ENCODE assay signal across 8 mouse cellular contexts in genomic region chr14:118089215-118089805, GRCm38 (mm10). TPM values are rescaled to one million over a fixed set of nuclear protein-coding genes. Genes with fewer than 3 reads are reported as not detected.
DNase-seq lines count a peak whose midpoint lies in the region; ATAC-seq and TF ChIP-seq lines count a peak whose summit lies in the region.

No protein-coding gene starts in this region.

- peak; percentile 85 for DNase-seq in MEL (ENCODE audit: low read depth, low spot score)
- DNase-seq in cerebellum, adult 2 months = peak; percentile 85 to 87
- DNase-seq in forelimb bud, embryonic 11.5 days (ENCODE audit: low read depth, low spot score) = peak; percentile 91
- DNase-seq in layer of hippocampus, adult 9-10 months (ENCODE audit: low spot score) = peak; percentile 87
- DNase-seq in ovary, postnatal 10 days (ENCODE audit: low spot score) = peak; percentile 92
- peak; percentile 85 to 89 for DNase-seq in thymus, postnatal 10 days (ENCODE audit: low spot score in 2 of 2)

- peak overlapping the region; percentile 67 for H3K4me2 ChIP-seq in lung, embryonic 16.5 days (ENCODE audit: low read depth, low read length)

- no peak for TF ChIP-seq RAD21 in MEL (IDR thresholded peaks at IDR 0.05; ENCODE audit: low read depth, low read length)

- H3K4me3 ChIP-seq in MEL (ENCODE audit: control insufficient read depth in 1 of 2, insufficient read depth in 1 of 2, low read depth in 2 of 2, low read length in 2 of 2) = peak overlapping the region; percentile 48 to 90
- H3K4me3 ChIP-seq in cerebellum, adult 2 months (replicated peaks; ENCODE audit: insufficient read depth, low read depth, low read length) = peak overlapping the region; percentile 79
- peak overlapping the region; percentile 75 for H3K4me3 ChIP-seq in lung, embryonic 16.5 days (ENCODE audit: low read length)

- under 1% methylated on average over 44 of the region's 44 CpGs for WGBS in cerebellum, adult 2 months
- WGBS in lung, embryonic 16.5 days = under 1% methylated on average over 44 of the region's 44 CpGs

- ATAC-seq in hematopoietic stem cell, adult 5-6 weeks (replicated peaks in 1 of 2; ENCODE audit: insufficient read depth in 1 of 2, low FRiP score in 2 of 2, low TSS enrichment in 1 of 2, low read depth in 1 of 2, poor library complexity in 2 of 2, severe bottlenecking in 2 of 2) = peak; percentile 71 to 81
- peak; percentile 91 for ATAC-seq in lung, embryonic 16.5 days (ENCODE audit: low read depth)

- no peaks in the 10 kb centered on the region; the same call in 1 of the 2 replicates for H3K79me2 ChIP-seq in MEL (ENCODE audit: control insufficient read depth, insufficient read depth, low read length, poor library complexity)

- peak overlapping the region; percentile 77 for H3K9ac ChIP-seq in MEL (ENCODE audit: control insufficient read depth, low read depth, low read length, poor library complexity, severe bottlenecking)
- peak overlapping the region; percentile 75 for H3K9ac ChIP-seq in lung, embryonic 16.5 days (ENCODE audit: low read length)

- no peak for TF ChIP-seq EP300 in MEL (IDR thresholded peaks at IDR 0.05; ENCODE audit: low read depth in 1 of 2, low read length in 2 of 2)

- no peaks in the 10 kb centered on the region for H3K9me3 ChIP-seq in MEL (replicated peaks; ENCODE audit: insufficient read depth, low read length)
- no peaks in the 10 kb centered on the region for H3K9me3 ChIP-seq in lung, embryonic 16.5 days (ENCODE audit: control insufficient read depth, low read length)

- no peaks in the 10 kb centered on the region for H3K4me1 ChIP-seq in MEL (ENCODE audit: control insufficient read depth in 1 of 2, insufficient read depth in 2 of 2, low read length in 2 of 2)
- no peaks in the 10 kb centered on the region for H3K4me1 ChIP-seq in cerebellum, adult 2 months (ENCODE audit: control insufficient read depth, insufficient read depth, low read length)
- H3K4me1 ChIP-seq in lung, embryonic 16.5 days (replicated peaks; ENCODE audit: control insufficient read depth, insufficient read depth, low read length) = no peaks in the 10 kb centered on the region

- H3K27ac ChIP-seq in MEL (ENCODE audit: control insufficient read depth, low read depth, low read length) = peak overlapping the region; percentile 76
- H3K27ac ChIP-seq in cerebellum, adult 2 months (ENCODE audit: insufficient read depth, low read length) = no peak overlapping the region
- peak overlapping the region; percentile 85 for H3K27ac ChIP-seq in lung, embryonic 16.5 days (ENCODE audit: low read length)

- no peaks in the 10 kb centered on the region for H3K36me3 ChIP-seq in MEL (ENCODE audit: control insufficient read depth in 1 of 2, insufficient read depth in 2 of 2, low read length in 2 of 2)
- H3K36me3 ChIP-seq in lung, embryonic 16.5 days (ENCODE audit: control insufficient read depth, insufficient read depth, low read length) = no peaks in the 10 kb centered on the region

- TF ChIP-seq POLR2A in MEL (IDR thresholded peaks at IDR 0.05; ENCODE audit: control insufficient read depth in 1 of 2, insufficient read depth in 1 of 2, low read depth in 1 of 2, low read length in 2 of 2, poor library complexity in 1 of 2) = no peak; a peak in 1 of 4 replicates
- no peak for TF ChIP-seq POLR2A in cerebellum, adult 2 months (IDR thresholded peaks at IDR 0.05; ENCODE audit: borderline replicate concordance, insufficient read depth, low read length)

- no peaks in the 10 kb centered on the region; a peak in 1 of 4 replicates for H3K27me3 ChIP-seq in MEL (ENCODE audit: control insufficient read depth in 1 of 2, insufficient read depth in 2 of 2, low read length in 2 of 2)
- H3K27me3 ChIP-seq in cerebellum, adult 2 months (ENCODE audit: control insufficient read depth, insufficient read depth, low read length) = no peaks in the 10 kb centered on the region; the same call in 1 of the 2 replicates
- H3K27me3 ChIP-seq in lung, embryonic 16.5 days (ENCODE audit: control insufficient read depth, insufficient read depth, low read depth, low read length) = no peaks in the 10 kb centered on the region

- no peak for TF ChIP-seq CTCF in MEL (IDR thresholded peaks at IDR 0.05 in 2 of 3, conservative IDR thresholded peaks at IDR 0.05 in 1 of 3; ENCODE audit: control insufficient read depth in 1 of 3, insufficient read depth in 1 of 3, low read depth in 2 of 3, low read length in 3 of 3, poor library complexity in 1 of 3, severe bottlenecking in 1 of 3)
- no peak for TF ChIP-seq CTCF in cerebellum, adult 2 months (IDR thresholded peaks at IDR 0.05; ENCODE audit: borderline replicate concordance, insufficient read depth, low read depth, low read length)

TF ChIP-seq in MEL, 35 proteins besides CTCF, POLR2A, EP300 and RAD21:
- TF ChIP-seq MAZ (IDR thresholded peaks at IDR 0.05; ENCODE audit: low read depth, low read length) (no peak), ZNF384 (IDR thresholded peaks at IDR 0.05; ENCODE audit: low read depth, low read length) (no peak), POLR2AphosphoS2 (IDR thresholded peaks at IDR 0.05; ENCODE audit: low read length) (no peak), TCF12 (IDR thresholded peaks at IDR 0.05; ENCODE audit: low read depth, low read length) (no peak), TAL1 (IDR thresholded peaks at IDR 0.05; ENCODE audit: low read length) (no peak), BHLHE40 (IDR thresholded peaks at IDR 0.05; ENCODE audit: borderline replicate concordance, low read depth, low read length) (no peak), ZC3H11A (IDR thresholded peaks at IDR 0.05; ENCODE audit: low read depth, low read length) (no peak), JUND (IDR thresholded peaks at IDR 0.05; ENCODE audit: low read depth, low read length) (no peak), E2F4 (IDR thresholded peaks at IDR 0.05; ENCODE audit: borderline replicate concordance, low read depth, low read length) (no peak), ELF1 (IDR thresholded peaks at IDR 0.05; ENCODE audit: low read depth, low read length) (peak; percentile 91), NRF1 (IDR thresholded peaks at IDR 0.05; ENCODE audit: insufficient read depth, low read depth, low read length, poor library complexity, severe bottlenecking) (peak; percentile 84), MEF2A (IDR thresholded peaks at IDR 0.05; ENCODE audit: extremely low read depth, insufficient replicate concordance, low read depth, low read length, poor library complexity, severe bottlenecking) (no peak), MYC (IDR thresholded peaks at IDR 0.05; ENCODE audit: low read depth, low read length) (no peak), GATA1 (IDR thresholded peaks at IDR 0.05; ENCODE audit: low read depth, low read length) (no peak), MXI1 (IDR thresholded peaks at IDR 0.05; ENCODE audit: low read depth, low read length) (0 out of 2 replicates have a peak, but pooled peaks have one; percentile 4), ETS1 (IDR thresholded peaks at IDR 0.05; ENCODE audit: low read depth, low read length) (no peak), TBP (IDR thresholded peaks at IDR 0.05; ENCODE audit: low read depth, low read length) (peak; percentile 100), GABPA (IDR thresholded peaks at IDR 0.05; ENCODE audit: low read depth, low read length) (no peak), MAFK (IDR thresholded peaks at IDR 0.05; ENCODE audit: borderline replicate concordance, low read depth, low read length) (peak; percentile 90), ZMIZ1 (IDR thresholded peaks at IDR 0.05; ENCODE audit: low read depth, low read length) (no peak), RCOR1 (IDR thresholded peaks at IDR 0.05; ENCODE audit: low read depth, low read length) (no peak), UBTF (IDR thresholded peaks at IDR 0.05; ENCODE audit: borderline replicate concordance, insufficient read depth, low read depth, low read length) (no peak), CHD1 (IDR thresholded peaks at IDR 0.05; ENCODE audit: low read depth, low read length) (no peak)

RNA-seq across cellular contexts. Expression of gene Dct, which starts 37.3 kb away (rescaled TPM):
- total RNA-seq in MEL (2012; rRNA removed) = 0.08 and 0.10 TPM in 2 replicates
- polyA plus RNA-seq in MEL (2012; ENCODE audit: insufficient read depth in 1 of 2, insufficient read length in 2 of 2, low read depth in 1 of 2, low replicate concordance in 2 of 2, missing spikeins in 1 of 2) = under 1 TPM in 1 of 2 experiments, not detected in 1; 0.49 TPM
- polyA plus RNA-seq in cerebellum, adult 2 months (2012; rRNA removed) = 0.64 and 0.98 TPM in 2 replicates
- 0.20 TPM in 1 of 2 replicates, not detected in the other for total RNA-seq in hematopoietic stem cell, adult 5-6 weeks (2017)
- polyA plus RNA-seq in lung, embryonic 16.5 days (2015; fragmentation: Nextera tagmentation; extraction: Ambion mirVana) = 0.70 and 0.79 TPM in 2 replicates

RNA-seq across cellular contexts. Expression of gene Tgds, which starts 43.2 kb away (rescaled TPM):
- total RNA-seq in MEL (2012; rRNA removed) = 11.2 and 13.4 TPM in 2 replicates
- polyA plus RNA-seq in MEL (2012; ENCODE audit: insufficient read depth in 1 of 2, insufficient read length in 2 of 2, low read depth in 1 of 2, low replicate concordance in 2 of 2, missing spikeins in 1 of 2) = 10 to 100 TPM in 1 of 2 experiments, not detected in 1; 11.3 TPM
- 9.0 and 10.2 TPM in 2 replicates for polyA plus RNA-seq in cerebellum, adult 2 months (2012; rRNA removed)
- 25.0 and 27.0 TPM in 2 replicates for total RNA-seq in hematopoietic stem cell, adult 5-6 weeks (2017)
- 32.8 and 35.9 TPM in 2 replicates for polyA plus RNA-seq in lung, embryonic 16.5 days (2015; fragmentation: Nextera tagmentation; extraction: Ambion mirVana)

RNA-seq across cellular contexts. Expression of gene Gpr180, which starts 47.6 kb away (rescaled TPM):
- 10.9 and 14.8 TPM in 2 replicates for total RNA-seq in MEL (2012; rRNA removed)
- 10 to 100 TPM in 1 of 2 experiments, not detected in 1; 12.6 TPM for polyA plus RNA-seq in MEL (2012; ENCODE audit: insufficient read depth in 1 of 2, insufficient read length in 2 of 2, low read depth in 1 of 2, low replicate concordance in 2 of 2, missing spikeins in 1 of 2)
- 37.6 and 38.7 TPM in 2 replicates for polyA plus RNA-seq in cerebellum, adult 2 months (2012; rRNA removed)
- 10.4 and 10.8 TPM in 2 replicates for total RNA-seq in hematopoietic stem cell, adult 5-6 weeks (2017)
- 53.0 and 57.4 TPM in 2 replicates for polyA plus RNA-seq in lung, embryonic 16.5 days (2015; fragmentation: Nextera tagmentation; extraction: Ambion mirVana)
